In genomic region chr4:33310840-33311437, GRCm38 (mm10) we compare ENCODE assay signal across 8 mouse cellular contexts. TPM values are rescaled to one million over a fixed set of nuclear protein-coding genes. Genes with fewer than 3 reads are reported as not detected.
DNase-seq lines count a peak whose midpoint lies in the region; ATAC-seq and TF ChIP-seq lines count a peak whose summit lies in the region.

No protein-coding gene starts in this region.

- TF ChIP-seq POLR2A in cerebellum, adult 2 months (IDR thresholded peaks at IDR 0.05; ENCODE audit: borderline replicate concordance, insufficient read depth, low read length): no peak

- peaks cover 3% of the 10 kb centered on the region for H3K4me1 ChIP-seq in cerebellum, adult 2 months (ENCODE audit: control insufficient read depth, insufficient read depth, low read length)
- H3K4me1 ChIP-seq in forebrain, embryonic 12.5 days: peaks cover 13% of the 10 kb centered on the region
- H3K4me1 ChIP-seq in liver, embryonic 14.5 days (replicated peaks; ENCODE audit: control insufficient read depth in 2 of 2, insufficient read depth in 2 of 2, low read length in 1 of 2): peaks cover 11 to 12% of the 10 kb centered on the region in 2 experiments

- no peaks in the 10 kb centered on the region for H3K9me3 ChIP-seq in forebrain, embryonic 12.5 days
- H3K9me3 ChIP-seq in liver, embryonic 14.5 days (ENCODE audit: control insufficient read depth, low read length): no peaks in the 10 kb centered on the region

- peak overlapping the region; percentile 69 for H3K4me3 ChIP-seq in cerebellum, adult 2 months (replicated peaks; ENCODE audit: insufficient read depth, low read depth, low read length)
- H3K4me3 ChIP-seq in forebrain, embryonic 12.5 days (replicated peaks): peak overlapping the region; percentile 92
- peak overlapping the region; percentile 66 to 92 for H3K4me3 ChIP-seq in liver, embryonic 14.5 days (ENCODE audit: insufficient read depth in 1 of 2, low read depth in 2 of 2, low read length in 2 of 2)

- H3K36me3 ChIP-seq in forebrain, embryonic 12.5 days (replicated peaks): no peaks in the 10 kb centered on the region
- no peaks in the 10 kb centered on the region for H3K36me3 ChIP-seq in liver, embryonic 14.5 days (replicated peaks; ENCODE audit: control insufficient read depth, insufficient read depth, low read depth)

- ATAC-seq in forebrain, embryonic 12.5 days (ENCODE audit: low FRiP score): peak; percentile 13; the same call in 1 of the 2 replicates
- ATAC-seq in liver, embryonic 14.5 days (ENCODE audit: insufficient read depth): peak; percentile 0; the same call in 1 of the 2 replicates

- no peak overlapping the region for H3K27ac ChIP-seq in cerebellum, adult 2 months (ENCODE audit: insufficient read depth, low read length)
- H3K27ac ChIP-seq in forebrain, embryonic 12.5 days: no peak overlapping the region; the same call in 1 of the 2 replicates
- peak overlapping the region; percentile 60 for H3K27ac ChIP-seq in liver, embryonic 14.5 days

- peak overlapping the region; percentile 80 for H3K9ac ChIP-seq in forebrain, embryonic 12.5 days
- H3K9ac ChIP-seq in liver, embryonic 14.5 days (replicated peaks): peak overlapping the region; percentile 89

- H3K4me2 ChIP-seq in forebrain, embryonic 12.5 days: peak overlapping the region; percentile 72
- peak overlapping the region; percentile 93 for H3K4me2 ChIP-seq in liver, embryonic 14.5 days (ENCODE audit: low read depth)

- no peak for DNase-seq in cerebellum, adult 2 months
- DNase-seq in cerebellum, postnatal 14 days: no peak
- peak; percentile 32 for DNase-seq in 416B (ENCODE audit: low read depth)
- peak in 1 of 3 experiments; percentile 17 for DNase-seq in liver, embryonic 14.5 days (ENCODE audit: low read depth in 3 of 3, low spot score in 3 of 3)
- no peak for DNase-seq in ovary, postnatal 14 days (ENCODE audit: low spot score)
- no peak for DNase-seq in gastrocnemius, postnatal 10 days
- no peak for DNase-seq in cerebellum, postnatal 36 days

- no peak for TF ChIP-seq EP300 in liver, embryonic 14.5 days (IDR thresholded peaks at IDR 0.05; ENCODE audit: low read depth)

- no peak for TF ChIP-seq CTCF in cerebellum, adult 2 months (IDR thresholded peaks at IDR 0.05; ENCODE audit: borderline replicate concordance, insufficient read depth, low read depth, low read length)
- no peak for TF ChIP-seq CTCF in liver, embryonic 14.5 days (IDR thresholded peaks at IDR 0.05; ENCODE audit: low read depth)

- H3K27me3 ChIP-seq in cerebellum, adult 2 months (ENCODE audit: control insufficient read depth, insufficient read depth, low read length): no peaks in the 10 kb centered on the region
- H3K27me3 ChIP-seq in forebrain, embryonic 12.5 days: no peaks in the 10 kb centered on the region
- H3K27me3 ChIP-seq in liver, embryonic 14.5 days (ENCODE audit: control insufficient read depth, insufficient read depth, low read length): no peaks in the 10 kb centered on the region

- WGBS in cerebellum, adult 2 months: 18% methylated on average over 12 of the region's 12 CpGs
- 21% methylated on average over 12 of the region's 12 CpGs for WGBS in forebrain, embryonic 12.5 days
- 5% methylated on average over 12 of the region's 12 CpGs for WGBS in liver, embryonic 14.5 days (ENCODE audit: insufficient replicate concordance)

RNA-seq across cellular contexts. Expression of gene Rngtt, which starts 0.8 kb away (rescaled TPM):
- polyA plus RNA-seq in cerebellum, adult 2 months (2012; rRNA removed): 10.3 and 11.5 TPM in 2 replicates
- 33.9 and 34.4 TPM in 2 replicates for polyA plus RNA-seq in forebrain, embryonic 12.5 days (2016; fragmentation: Nextera tagmentation; extraction: Ambion mirVana)
- polyA plus RNA-seq in liver, embryonic 14.5 days (2012; rRNA removed): 2.5 and 4.3 TPM in 2 replicates
- 11.3 and 12.6 TPM in 2 replicates for polyA plus RNA-seq in liver, embryonic 14.5 days (2014; fragmentation: Nextera tagmentation; extraction: Ambion mirVana)
- 10 to 100 TPM; 11.4 to 13.3 TPM for total RNA-seq in gastrocnemius, postnatal 10 days (2021)

RNA-seq across cellular contexts. Expression of gene Pnrc1, which starts 21.0 kb away (rescaled TPM):
- 62.4 and 64.6 TPM in 2 replicates for polyA plus RNA-seq in cerebellum, adult 2 months (2012; rRNA removed)
- 95.5 and 99.5 TPM in 2 replicates for polyA plus RNA-seq in forebrain, embryonic 12.5 days (2016; fragmentation: Nextera tagmentation; extraction: Ambion mirVana)
- 11.3 and 17.8 TPM in 2 replicates for polyA plus RNA-seq in liver, embryonic 14.5 days (2012; rRNA removed)
- polyA plus RNA-seq in liver, embryonic 14.5 days (2014; fragmentation: Nextera tagmentation; extraction: Ambion mirVana): 30.9 and 37.4 TPM in 2 replicates
- total RNA-seq in gastrocnemius, postnatal 10 days (2021): 100 to 1,000 TPM; 103 to 112 TPM
